9 mouse cellular contexts compared by ENCODE assay signal in genomic region chr9:58201091-58201842, GRCm38 (mm10). TPM values are rescaled to one million over a fixed set of nuclear protein-coding genes. Genes with fewer than 3 reads are reported as not detected.
DNase-seq lines count a peak whose midpoint lies in the region; ATAC-seq lines count a peak whose summit lies in the region.
"Had no signal": no experiment of that assay in that cellular context is flagged by ENCODE, and none has a peak within 500 bp of the region (broad histone marks: within the 10 kb centered on the region; RNA-seq: fewer than 3 reads in every experiment).

No protein-coding gene starts in this region.

- H3K4me1 ChIP-seq in heart, embryonic 10.5 days = peaks cover 68% of the 10 kb centered on the region
- peaks cover 80% of the 10 kb centered on the region for H3K4me1 ChIP-seq in hindbrain, embryonic 10.5 days (replicated peaks)
- peaks cover 85% of the 10 kb centered on the region for H3K4me1 ChIP-seq in midbrain, embryonic 13.5 days (replicated peaks)

- H3K27me3 ChIP-seq in heart, embryonic 10.5 days (ENCODE audit: insufficient read depth, poor library complexity, severe bottlenecking) = peaks cover 92% of the 10 kb centered on the region
- peaks cover 100% of the 10 kb centered on the region for H3K27me3 ChIP-seq in hindbrain, embryonic 10.5 days (ENCODE audit: insufficient read depth, poor library complexity, severe bottlenecking)
- H3K27me3 ChIP-seq in midbrain, embryonic 13.5 days = peaks cover 78% of the 10 kb centered on the region

- no peak overlapping the region for H3K27ac ChIP-seq in heart, embryonic 10.5 days
- peak overlapping the region; percentile 17; the same call in 1 of the 2 replicates for H3K27ac ChIP-seq in hindbrain, embryonic 10.5 days
- peak overlapping the region; percentile 93 for H3K27ac ChIP-seq in midbrain, embryonic 13.5 days

- H3K9me3 ChIP-seq in heart, embryonic 10.5 days = no peaks in the 10 kb centered on the region
- H3K9me3 ChIP-seq in hindbrain, embryonic 10.5 days = no peaks in the 10 kb centered on the region
- H3K9me3 ChIP-seq in midbrain, embryonic 13.5 days = no peaks in the 10 kb centered on the region

- under 1% methylated on average over 24 of the region's 24 CpGs for WGBS in heart, embryonic 10.5 days
- WGBS in hindbrain, embryonic 10.5 days = 2% methylated on average over 24 of the region's 24 CpGs
- under 1% methylated on average over 24 of the region's 24 CpGs for WGBS in midbrain, embryonic 13.5 days

- DNase-seq in heart, embryonic 10.5 days (ENCODE audit: low spot score) = peak; percentile 70
- no peak for DNase-seq in heart, postnatal 36 days
- DNase-seq in ZHBTc4 (ENCODE audit: low read depth, low spot score) = peak; percentile 36
- peak; percentile 15 for DNase-seq in hindbrain, embryonic 10.5 days (ENCODE audit: low spot score)
- no peak for DNase-seq in adrenal gland, adult 8-10 months
- DNase-seq in thymus, postnatal 0 days (ENCODE audit: low spot score) = no peak
- DNase-seq in gastrocnemius, postnatal 25 days = no peak
- DNase-seq: lung, adult 2 months had no signal

- no peak for ATAC-seq in midbrain, embryonic 13.5 days

- intact Hi-C loops in heart, postnatal 36 days (cut with DNase I) = loop anchor here (10.0 kb wide), 1 partner anchor 266 kb away; no protein-coding TSS in a partner anchor

- H3K36me3 ChIP-seq in heart, embryonic 10.5 days = no peaks in the 10 kb centered on the region
- no peaks in the 10 kb centered on the region for H3K36me3 ChIP-seq in hindbrain, embryonic 10.5 days
- H3K36me3 ChIP-seq in midbrain, embryonic 13.5 days = no peaks in the 10 kb centered on the region

- H3K4me2 ChIP-seq in midbrain, embryonic 13.5 days (replicated peaks) = peak overlapping the region; percentile 65

- peak overlapping the region; percentile 38 for H3K4me3 ChIP-seq in heart, embryonic 10.5 days
- H3K4me3 ChIP-seq in hindbrain, embryonic 10.5 days = peak overlapping the region; percentile 38
- H3K4me3 ChIP-seq in midbrain, embryonic 13.5 days (replicated peaks) = peak overlapping the region; percentile 49

- peak overlapping the region; percentile 80 for H3K9ac ChIP-seq in midbrain, embryonic 13.5 days (replicated peaks)

RNA-seq across cellular contexts. Expression of gene Islr, which starts 2.8 kb away (rescaled TPM):
- 3.0 and 10.4 TPM in 2 replicates for polyA plus RNA-seq in heart, embryonic 10.5 days (2016; fragmentation: Nextera tagmentation; extraction: Ambion mirVana)
- total RNA-seq in heart, postnatal 36 days (2021) = 10 to 100 TPM; 28.5 to 30.4 TPM
- 9.9 and 14.0 TPM in 2 replicates for polyA plus RNA-seq in hindbrain, embryonic 10.5 days (2016; fragmentation: Nextera tagmentation; extraction: Ambion mirVana)
- polyA plus RNA-seq in midbrain, embryonic 13.5 days (2015; fragmentation: Nextera tagmentation; extraction: Ambion mirVana) = 21.4 and 25.3 TPM in 2 replicates
- total RNA-seq in adrenal gland, adult 8-10 months (2022) = 10 to 100 TPM; 23.6 to 40.9 (median 28.1) TPM
- 11.5 and 14.7 TPM in 2 replicates for polyA plus RNA-seq in thymus, postnatal 0 days (2015; fragmentation: Nextera tagmentation; extraction: Ambion mirVana)
- 10 to 100 TPM; 29.4 to 35.7 TPM for total RNA-seq in gastrocnemius, postnatal 25 days (2021)

RNA-seq across cellular contexts. Expression of gene Islr2, which starts 2.9 kb away (rescaled TPM):
- polyA plus RNA-seq in heart, embryonic 10.5 days (2016; fragmentation: Nextera tagmentation; extraction: Ambion mirVana) = not detected in 2 replicates
- 1 to 10 TPM; 1.4 to 2.3 TPM for total RNA-seq in heart, postnatal 36 days (2021)
- 1.5 and 6.6 TPM in 2 replicates for polyA plus RNA-seq in hindbrain, embryonic 10.5 days (2016; fragmentation: Nextera tagmentation; extraction: Ambion mirVana)
- polyA plus RNA-seq in midbrain, embryonic 13.5 days (2015; fragmentation: Nextera tagmentation; extraction: Ambion mirVana) = 36.8 and 51.7 TPM in 2 replicates
- 1 to 10 TPM; 1.2 to 1.9 (median 1.7) TPM for total RNA-seq in adrenal gland, adult 8-10 months (2022)
- 0.06 TPM in 1 of 2 replicates, not detected in the other for polyA plus RNA-seq in thymus, postnatal 0 days (2015; fragmentation: Nextera tagmentation; extraction: Ambion mirVana)
- total RNA-seq in gastrocnemius, postnatal 25 days (2021) = 1 to 10 TPM; 4.2 to 4.6 TPM

RNA-seq across cellular contexts. Expression of gene Pml, which starts 48.3 kb away (rescaled TPM):
- polyA plus RNA-seq in heart, embryonic 10.5 days (2016; fragmentation: Nextera tagmentation; extraction: Ambion mirVana) = 14.7 and 17.6 TPM in 2 replicates
- total RNA-seq in heart, postnatal 36 days (2021) = 1 to 10 TPM; 8.3 to 9.5 TPM
- 9.5 and 13.5 TPM in 2 replicates for polyA plus RNA-seq in hindbrain, embryonic 10.5 days (2016; fragmentation: Nextera tagmentation; extraction: Ambion mirVana)
- 4.1 and 4.8 TPM in 2 replicates for polyA plus RNA-seq in midbrain, embryonic 13.5 days (2015; fragmentation: Nextera tagmentation; extraction: Ambion mirVana)
- 10 to 100 TPM; 23.4 to 45.6 (median 31.8) TPM for total RNA-seq in adrenal gland, adult 8-10 months (2022)
- 17.8 and 18.3 TPM in 2 replicates for polyA plus RNA-seq in thymus, postnatal 0 days (2015; fragmentation: Nextera tagmentation; extraction: Ambion mirVana)
- total RNA-seq in gastrocnemius, postnatal 25 days (2021) = 1 to 10 TPM; 3.5 to 4.6 TPM

RNA-seq across cellular contexts. Expression of gene Stoml1, which starts 51.7 kb away (rescaled TPM):
- polyA plus RNA-seq in heart, embryonic 10.5 days (2016; fragmentation: Nextera tagmentation; extraction: Ambion mirVana) = 24.2 and 27.0 TPM in 2 replicates
- total RNA-seq in heart, postnatal 36 days (2021) = 10 to 100 TPM; 10.2 to 10.4 TPM
- polyA plus RNA-seq in hindbrain, embryonic 10.5 days (2016; fragmentation: Nextera tagmentation; extraction: Ambion mirVana) = 27.7 and 39.8 TPM in 2 replicates
- 94.8 and 97.2 TPM in 2 replicates for polyA plus RNA-seq in midbrain, embryonic 13.5 days (2015; fragmentation: Nextera tagmentation; extraction: Ambion mirVana)
- total RNA-seq in adrenal gland, adult 8-10 months (2022) = 10 to 100 TPM; 19.9 to 32.9 (median 28.3) TPM
- 48.3 and 55.1 TPM in 2 replicates for polyA plus RNA-seq in thymus, postnatal 0 days (2015; fragmentation: Nextera tagmentation; extraction: Ambion mirVana)
- total RNA-seq in gastrocnemius, postnatal 25 days (2021) = 1 to 10 TPM; 6.5 to 8.8 TPM

Comparison
In these comparisons a context has a peak if more than half of its experiments do, and no peak if none do; other contexts are left out.
1. DNase-seq: peak in heart, embryonic 10.5 days (single experiment), ZHBTc4 (single experiment) and hindbrain, embryonic 10.5 days (single experiment); none in heart, postnatal 36 days (0 of 2), adrenal gland, adult 8-10 months (single experiment), thymus, postnatal 0 days (single experiment) and gastrocnemius, postnatal 25 days (single experiment).
2. Peak in every context shown above with its lines, with median percentiles within 50 percentile points of each other: H3K4me3 ChIP-seq.